Mouse (Mus musculus): ENCODE data around the gene Zfp618. TPM values are rescaled to one million over a fixed set of nuclear protein-coding genes. Genes with fewer than 3 reads are reported as not detected.

Zfp618 gene
- polyA plus RNA-seq, 1 experiment from 2014 or later = 29.7 TPM

DNA sequence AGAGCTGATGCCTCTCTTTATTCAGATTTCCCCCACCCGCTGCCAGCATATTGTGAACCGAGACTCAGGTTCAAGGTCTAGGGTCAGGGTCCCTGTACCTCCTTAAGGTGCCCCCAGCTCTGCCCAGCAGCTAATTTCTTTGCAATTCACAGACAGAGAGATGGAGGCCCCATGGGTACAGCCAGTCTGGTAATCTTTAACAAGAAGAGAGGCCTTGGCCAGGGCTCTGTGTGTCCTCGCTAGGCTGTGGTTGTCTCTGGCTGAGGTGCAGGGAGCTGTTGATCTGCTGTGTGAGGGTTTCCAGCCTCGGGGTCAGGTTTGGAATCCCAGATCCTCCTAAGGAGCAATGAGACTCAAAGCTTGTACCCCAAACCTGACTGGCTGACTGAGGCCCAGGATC lies 200.3 kb downstream of the Zfp618 start:
- WGBS = 88% methylated on average over 4 of the region's 4 CpGs
- no peaks in the 10 kb centered on the region for H3K4me1 ChIP-seq (ENCODE audit: control insufficient read depth, insufficient read depth, low read length)
- ATAC-seq (ENCODE audit: insufficient number of reproducible peaks, low FRiP score, low TSS enrichment, low read depth) (no peak), DNase-seq (ENCODE audit: low spot score) (no peak)
- no peak overlapping the region for H3K9ac ChIP-seq (ENCODE audit: low read length)
- H3K4me3 ChIP-seq (ENCODE audit: low read depth, low read length) = no peak overlapping the region
- 0 out of 2 replicates have a peak, but pooled peaks cover 2% of the 10 kb centered on the region for H3K27me3 ChIP-seq (ENCODE audit: control insufficient read depth, insufficient read depth, low read length)
- H3K4me2 ChIP-seq (ENCODE audit: low read depth, severe bottlenecking) = no peak overlapping the region
- H3K27ac ChIP-seq (replicated peaks; ENCODE audit: low read depth, low read length) = no peak overlapping the region
- no peaks in the 10 kb centered on the region for H3K36me3 ChIP-seq (ENCODE audit: control insufficient read depth, insufficient read depth, low read length)
- no peaks in the 10 kb centered on the region for H3K9me3 ChIP-seq (ENCODE audit: control insufficient read depth, low read length)

DNA sequence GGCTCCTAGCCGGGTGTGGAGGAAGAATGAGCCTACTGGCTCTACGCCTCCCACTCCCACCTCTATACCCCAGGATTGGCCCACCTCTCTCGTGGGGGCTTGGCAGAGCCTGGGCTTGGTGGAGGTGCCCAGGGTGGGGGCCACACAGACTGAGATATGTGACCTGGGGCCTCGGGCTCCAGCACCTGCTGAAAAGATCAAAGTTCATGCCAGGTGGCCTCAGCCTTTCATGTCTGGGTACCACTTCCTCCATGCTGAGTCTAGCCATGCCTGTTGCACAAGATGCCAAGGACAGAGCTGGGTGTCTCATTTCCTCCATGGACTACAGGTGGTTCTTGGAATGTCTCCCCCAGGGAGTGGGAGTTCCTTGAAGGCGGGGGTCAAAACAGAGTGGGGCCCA lies 200.9 kb downstream of the Zfp618 start:
- Histone ChIP-seq H3K9me3 (ENCODE audit: control insufficient read depth, low read length) (no peaks in the 10 kb centered on the region), H3K9ac (ENCODE audit: low read length) (no peak overlapping the region), H3K4me1 (ENCODE audit: control insufficient read depth, insufficient read depth, low read length) (no peaks in the 10 kb centered on the region), H3K27ac (replicated peaks; ENCODE audit: low read depth, low read length) (no peak overlapping the region), H3K4me3 (ENCODE audit: low read depth, low read length) (no peak overlapping the region), H3K4me2 (ENCODE audit: low read depth, severe bottlenecking) (no peak overlapping the region), H3K27me3 (ENCODE audit: control insufficient read depth, insufficient read depth, low read length) (peaks cover 7% of the 10 kb centered on the region; the same call in 1 of the 2 replicates), H3K36me3 (ENCODE audit: control insufficient read depth, insufficient read depth, low read length) (no peaks in the 10 kb centered on the region)
- WGBS = 76% methylated on average over 5 of the region's 5 CpGs
- no peak for ATAC-seq (ENCODE audit: insufficient number of reproducible peaks, low FRiP score, low TSS enrichment, low read depth)
- no peak for DNase-seq (ENCODE audit: low spot score)

GRCm38 (mm10) chr4:63170061-63170460 lies 204.7 kb downstream of the Zfp618 start:
- H3K9me3 ChIP-seq (ENCODE audit: control insufficient read depth, low read length) = no peaks in the 10 kb centered on the region
- ATAC-seq (ENCODE audit: insufficient number of reproducible peaks, low FRiP score, low TSS enrichment, low read depth) (no peak), DNase-seq (ENCODE audit: low spot score) (no peak)
- no peak overlapping the region for H3K9ac ChIP-seq (ENCODE audit: low read length)
- H3K4me1 ChIP-seq (ENCODE audit: control insufficient read depth, insufficient read depth, low read length) = no peaks in the 10 kb centered on the region
- H3K27me3 ChIP-seq (ENCODE audit: control insufficient read depth, insufficient read depth, low read length) = peaks cover 18% of the 10 kb centered on the region; the same call in 1 of the 2 replicates
- no peak overlapping the region for H3K27ac ChIP-seq (replicated peaks; ENCODE audit: low read depth, low read length)
- no peak overlapping the region for H3K4me2 ChIP-seq (ENCODE audit: low read depth, severe bottlenecking)
- no peaks in the 10 kb centered on the region for H3K36me3 ChIP-seq (ENCODE audit: control insufficient read depth, insufficient read depth, low read length)
- 91% methylated on average over 4 of the region's 4 CpGs for WGBS
- no peak overlapping the region for H3K4me3 ChIP-seq (ENCODE audit: low read depth, low read length)

DNA sequence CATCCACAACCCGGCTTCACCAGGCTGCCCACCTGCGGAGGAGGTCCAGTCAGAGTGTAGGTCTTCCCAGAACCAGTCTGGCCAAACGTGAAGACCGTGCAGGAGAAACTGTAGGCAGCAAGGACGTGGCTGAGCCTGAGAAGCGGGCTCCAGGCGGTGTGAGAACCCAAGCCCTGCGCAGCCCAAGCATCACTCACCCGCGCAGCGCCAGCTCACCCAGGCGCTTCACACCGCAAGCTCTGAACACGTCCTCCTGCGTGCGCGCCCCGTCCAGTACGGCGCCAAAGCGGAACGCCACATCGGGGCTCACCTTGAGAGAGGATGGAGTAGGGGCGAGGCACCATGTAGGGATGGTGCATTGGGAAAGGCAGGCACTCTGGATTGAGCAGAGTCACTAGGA lies 205.7 kb downstream of the Zfp618 start:
- WGBS = 44% methylated on average over 24 of the region's 24 CpGs
- ATAC-seq (ENCODE audit: insufficient number of reproducible peaks, low FRiP score, low TSS enrichment, low read depth) = no peak
- Histone ChIP-seq H3K9me3 (ENCODE audit: control insufficient read depth, low read length) (no peaks in the 10 kb centered on the region), H3K27ac (replicated peaks; ENCODE audit: low read depth, low read length) (no peak overlapping the region), H3K9ac (ENCODE audit: low read length) (no peak overlapping the region), H3K27me3 (ENCODE audit: control insufficient read depth, insufficient read depth, low read length) (peaks cover 16% of the 10 kb centered on the region; the same call in 1 of the 2 replicates), H3K36me3 (ENCODE audit: control insufficient read depth, insufficient read depth, low read length) (no peaks in the 10 kb centered on the region), H3K4me3 (ENCODE audit: low read depth, low read length) (no peak overlapping the region), H3K4me1 (ENCODE audit: control insufficient read depth, insufficient read depth, low read length) (no peaks in the 10 kb centered on the region), H3K4me2 (ENCODE audit: low read depth, severe bottlenecking) (no peak overlapping the region)
- no peak for DNase-seq (ENCODE audit: low spot score)

- peaks cover 16% of the 10 kb centered on the region; the same call in 1 of the 2 replicates for H3K27me3 ChIP-seq (ENCODE audit: control insufficient read depth, insufficient read depth, low read length)
- H3K36me3 ChIP-seq (ENCODE audit: control insufficient read depth, insufficient read depth, low read length) = no peaks in the 10 kb centered on the region
- no peak for ATAC-seq (ENCODE audit: insufficient number of reproducible peaks, low FRiP score, low TSS enrichment, low read depth)
- 78% methylated on average over 4 of the region's 4 CpGs for WGBS
- no peak for DNase-seq (ENCODE audit: low spot score)
- H3K9me3 ChIP-seq (ENCODE audit: control insufficient read depth, low read length) = no peaks in the 10 kb centered on the region
- no peak within 1 kb of the TSS for H3K9ac ChIP-seq (ENCODE audit: low read length)
- H3K27ac ChIP-seq (replicated peaks; ENCODE audit: low read depth, low read length) = no peak within 1 kb of the TSS
- H3K4me2 ChIP-seq (ENCODE audit: low read depth, severe bottlenecking) = no peak within 1 kb of the TSS
- H3K4me3 ChIP-seq (ENCODE audit: low read depth, low read length) = no peak within 1 kb of the TSS
- H3K4me1 ChIP-seq (ENCODE audit: control insufficient read depth, insufficient read depth, low read length) = no peaks in the 10 kb centered on the region
These were observed 206.8 kb downstream of the Zfp618 start, which contains the start of gene Kif12 for GRCm38 (mm10) chr4:63171969-63172685. Gene Kif12 (minus strand): TSS chr4:63172131.

DNA sequence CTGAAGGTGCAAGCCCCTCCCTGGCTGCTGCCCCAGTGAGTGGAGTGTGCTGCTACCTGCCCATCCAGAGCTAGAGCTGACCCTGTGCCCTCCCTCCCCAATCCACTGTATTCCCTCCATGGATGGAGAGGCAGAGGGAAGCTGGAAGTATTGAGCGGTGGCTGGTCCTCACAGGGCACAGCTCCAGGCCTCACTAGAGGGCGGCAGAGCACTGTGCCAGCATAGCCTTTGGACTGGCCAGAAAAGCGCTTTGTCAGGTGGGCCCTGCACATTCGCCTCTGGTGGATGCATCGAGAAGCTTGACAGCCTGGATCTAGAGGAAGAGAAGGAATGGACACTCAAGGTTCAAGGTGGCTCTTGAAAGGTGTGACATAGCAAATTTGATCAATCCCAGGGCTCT lies 216.2 kb downstream of the Zfp618 start:
- WGBS = 10% methylated on average over 5 of the region's 5 CpGs
- H3K27ac ChIP-seq (replicated peaks; ENCODE audit: low read depth, low read length) = no peak overlapping the region
- H3K36me3 ChIP-seq (ENCODE audit: control insufficient read depth, insufficient read depth, low read length) = no peaks in the 10 kb centered on the region
- H3K9me3 ChIP-seq (ENCODE audit: control insufficient read depth, low read length) = no peaks in the 10 kb centered on the region
- H3K9ac ChIP-seq (ENCODE audit: low read length) = no peak overlapping the region
- no peak overlapping the region for H3K4me3 ChIP-seq (ENCODE audit: low read depth, low read length)
- ATAC-seq (ENCODE audit: insufficient number of reproducible peaks, low FRiP score, low TSS enrichment, low read depth) (peak; percentile 79; the same call in 1 of the 2 replicates), DNase-seq (ENCODE audit: low spot score) (peak; percentile 82)
- no peak overlapping the region for H3K4me2 ChIP-seq (ENCODE audit: low read depth, severe bottlenecking)
- no peaks in the 10 kb centered on the region for H3K4me1 ChIP-seq (ENCODE audit: control insufficient read depth, insufficient read depth, low read length)
- H3K27me3 ChIP-seq (ENCODE audit: control insufficient read depth, insufficient read depth, low read length) = no peaks in the 10 kb centered on the region

GRCm38 (mm10) chr4:63186281-63186870 lies 221.0 kb downstream of the Zfp618 start:
- peak overlapping the region; percentile 32; the same call in 1 of the 2 replicates for H3K27ac ChIP-seq (replicated peaks; ENCODE audit: low read depth, low read length)
- H3K4me2 ChIP-seq (ENCODE audit: low read depth, severe bottlenecking) = no peak overlapping the region
- no peak overlapping the region for H3K9ac ChIP-seq (ENCODE audit: low read length)
- H3K4me3 ChIP-seq (ENCODE audit: low read depth, low read length) = no peak overlapping the region
- peak; percentile 49 for DNase-seq (ENCODE audit: low spot score)
- peak; percentile 73 for ATAC-seq (ENCODE audit: insufficient number of reproducible peaks, low FRiP score, low TSS enrichment, low read depth)
- WGBS = 67% methylated on average over 21 of the region's 21 CpGs
- H3K27me3 ChIP-seq (ENCODE audit: control insufficient read depth, insufficient read depth, low read length) = no peaks in the 10 kb centered on the region
- H3K36me3 ChIP-seq (ENCODE audit: control insufficient read depth, insufficient read depth, low read length) = no peaks in the 10 kb centered on the region
- H3K9me3 ChIP-seq (ENCODE audit: control insufficient read depth, low read length) = no peaks in the 10 kb centered on the region
- no peaks in the 10 kb centered on the region for H3K4me1 ChIP-seq (ENCODE audit: control insufficient read depth, insufficient read depth, low read length)

Data from limb, embryonic 11.5 days (tissue).